Mouse (Mus musculus): ENCODE measurements around the gene Fis1.
A peak's percentile ranks its signal among the peaks of the same experiment; 100 is the strongest.
"Not testable (repeated sequence)": the region's sequence is repeated elsewhere in the genome, so short reads cannot be mapped to it uniquely, and the experiment has no call there.

Fis1 gene

GRCm38 (mm10) chr5:136940845-136941560, 12.1 kb upstream of the Fis1 start:
- no peak for DNase-seq (ENCODE audit: low spot score)

- no peak for DNase-seq (ENCODE audit: low spot score)
Observed at GRCm38 (mm10) chr5:136942781-136943180, 10.3 kb upstream of the Fis1 start.

GRCm38 (mm10) chr5:136943382-136943781, 9.7 kb upstream of the Fis1 start:
- DNase-seq (ENCODE audit: low spot score): no peak

GRCm38 (mm10) chr5:136945084-136945483, 8.0 kb upstream of the Fis1 start:
- DNase-seq (ENCODE audit: low spot score): no peak

- DNase-seq (ENCODE audit: low spot score): no peak
Observed at GRCm38 (mm10) chr5:136947874-136948273, 5.2 kb upstream of the Fis1 start.

- DNase-seq (ENCODE audit: low spot score): not testable (repeated sequence)
Observed at GRCm38 (mm10) chr5:136949551-136950336, 3.3 kb upstream of the Fis1 start.

GRCm38 (mm10) chr5:136950521-136950920, 2.6 kb upstream of the Fis1 start:
- no peak for DNase-seq (ENCODE audit: low spot score)

- no peak for DNase-seq (ENCODE audit: low spot score)
Observed at GRCm38 (mm10) chr5:136952153-136952552, 922 bp upstream of the Fis1 start.

- DNase-seq (ENCODE audit: low spot score): no peak
Observed at GRCm38 (mm10) chr5:136953440-136953951, 421 bp downstream of the Fis1 start.

- DNase-seq (ENCODE audit: low spot score): no peak
Observed at GRCm38 (mm10) chr5:136955622-136956021, 2.5 kb downstream of the Fis1 start.

- DNase-seq (ENCODE audit: low spot score): no peak
Observed at GRCm38 (mm10) chr5:136957250-136957649, 4.2 kb downstream of the Fis1 start.

GRCm38 (mm10) chr5:136958991-136959605, 6.0 kb downstream of the Fis1 start:
- DNase-seq (ENCODE audit: low spot score): no peak

- no peak for DNase-seq (ENCODE audit: low spot score)
Observed at GRCm38 (mm10) chr5:136960053-136960452, 7.0 kb downstream of the Fis1 start.

GRCm38 (mm10) chr5:136961334-136961982, 8.4 kb downstream of the Fis1 start:
- DNase-seq (ENCODE audit: low spot score): no peak

GRCm38 (mm10) chr5:136961983-136962461, 8.9 kb downstream of the Fis1 start:
- DNase-seq (ENCODE audit: low spot score): peak; percentile 87

GRCm38 (mm10) chr5:136962501-136962900, 9.4 kb downstream of the Fis1 start:
- peak; percentile 72 for DNase-seq (ENCODE audit: low spot score)

- DNase-seq (ENCODE audit: low spot score): no peak
Observed at GRCm38 (mm10) chr5:136962966-136963540, 10.0 kb downstream of the Fis1 start.

- DNase-seq (ENCODE audit: low spot score): no peak
Observed at GRCm38 (mm10) chr5:136965210-136965609, 12.1 kb downstream of the Fis1 start.

- no peak for DNase-seq (ENCODE audit: low spot score)
Observed at GRCm38 (mm10) chr5:136965686-136966085, 12.6 kb downstream of the Fis1 start.

GRCm38 (mm10) chr5:136966331-136966730, 13.3 kb downstream of the Fis1 start, which contains the start of gene Cldn15:
Gene Cldn15, plus strand, starts transcription at chr5:136966616.
- no peak for DNase-seq (ENCODE audit: low spot score)

GRCm38 (mm10) chr5:136966861-136967455, 13.9 kb downstream of the Fis1 start:
- DNase-seq (ENCODE audit: low spot score): no peak

All from ovary, postnatal 36 days (tissue).